21 mouse cellular contexts compared by ENCODE assay signal in genomic region chr1:157082931-157083330, GRCm38 (mm10). TPM values are rescaled to one million over a fixed set of nuclear protein-coding genes. Genes with fewer than 3 reads are reported as not detected.
DNase-seq lines count a peak whose midpoint lies in the region; TF ChIP-seq lines count a peak whose summit lies in the region.
"Had no signal": no experiment of that assay in that cellular context is flagged by ENCODE, and none has a peak within 500 bp of the region (broad histone marks: within the 10 kb centered on the region; RNA-seq: fewer than 3 reads in every experiment).

No protein-coding gene starts in this region.

- peak in 1 of 2 experiments; percentile 33 for DNase-seq in spleen, adult 2 months (ENCODE audit: low read depth in 1 of 2, low spot score in 2 of 2)
- no peak for DNase-seq in spleen, postnatal 10 days (ENCODE audit: low spot score in 2 of 2)
- DNase-seq in spleen, postnatal 36 days (ENCODE audit: low spot score in 2 of 2), result peak; percentile 40 to 43
- no peak for DNase-seq in spleen, postnatal 4 days (ENCODE audit: low spot score in 2 of 2)
- peak; percentile 48 to 54 for DNase-seq in B cell, adult 2 months
- DNase-seq in splenic B cell, adult 2 months (ENCODE audit: low read depth, low spot score), result peak; percentile 67
- DNase-seq in lung, adult 2 months, result no peak
- DNase-seq in ovary, postnatal 36 days (ENCODE audit: low spot score), result no peak
- DNase-seq: adrenal gland, adult 2 months; adrenal gland, adult 8-10 months; adrenal gland, postnatal 10 days; adrenal gland, postnatal 14 days; adrenal gland, postnatal 25 days; adrenal gland, postnatal 36 days; cerebellum, adult 11 months; cerebellum, adult 11-12 months; cerebellum, adult 18-20 months had no signal

- TF ChIP-seq CTCF in spleen, adult 2 months (IDR thresholded peaks at IDR 0.05; ENCODE audit: extremely low read depth, insufficient read depth, insufficient read length, insufficient replicate concordance), result no peak
- TF ChIP-seq CTCF in lung, adult 2 months (IDR thresholded peaks at IDR 0.05; ENCODE audit: insufficient read depth, low read length), result no peak

- no peak for TF ChIP-seq POLR2A in spleen, adult 2 months (IDR thresholded peaks at IDR 0.05; ENCODE audit: low read depth, low read length)
- TF ChIP-seq POLR2A in lung, adult 2 months (IDR thresholded peaks at IDR 0.05; ENCODE audit: borderline replicate concordance, extremely low read depth, low read depth, low read length), result no peak

- no peaks in the 10 kb centered on the region for H3K27me3 ChIP-seq in spleen, adult 2 months (ENCODE audit: control insufficient read depth, insufficient read depth, low read length)
- H3K27me3 ChIP-seq in splenic B cell, adult 2 months (ENCODE audit: control insufficient read depth, insufficient read depth, low read length, poor library complexity, severe bottlenecking), result no peaks in the 10 kb centered on the region
- H3K27me3 ChIP-seq: CH12.LX, Patski had no signal

- H3K27ac ChIP-seq in spleen, adult 2 months (ENCODE audit: insufficient read depth, low read length), result peak overlapping the region; percentile 27

- no peaks in the 10 kb centered on the region for H3K36me3 ChIP-seq in spleen, adult 2 months (ENCODE audit: control insufficient read depth, insufficient read depth, low read length)
- no peaks in the 10 kb centered on the region for H3K36me3 ChIP-seq in splenic B cell, adult 2 months (ENCODE audit: control insufficient read depth, insufficient read depth, low read length, poor library complexity, severe bottlenecking)
- H3K36me3 ChIP-seq: G1E had no signal

- H3K4me3 ChIP-seq in spleen, adult 2 months (ENCODE audit: extremely low read depth, insufficient read depth, insufficient read length), result no peak overlapping the region
- no peak overlapping the region for H3K4me3 ChIP-seq in lung, adult 2 months (replicated peaks; ENCODE audit: extremely low read depth, low read depth, low read length)

- WGBS in spleen, adult 2 months, result 29% methylated on average over 4 of the region's 4 CpGs
- 86% methylated on average over 4 of the region's 4 CpGs for WGBS in lung, adult 2 months

- H3K4me1 ChIP-seq in spleen, adult 2 months (ENCODE audit: control insufficient read depth, insufficient read depth, insufficient read length), result peaks cover 9% of the 10 kb centered on the region; the same call in 1 of the 2 replicates
- H3K4me1 ChIP-seq in lung, adult 2 months (ENCODE audit: control insufficient read depth, insufficient read depth, low read length), result no peaks in the 10 kb centered on the region

RNA-seq across cellular contexts. Expression of gene Tex35, which starts 25.5 kb away (rescaled TPM):
- not detected in 2 replicates for polyA plus RNA-seq in spleen, adult 2 months (2012; rRNA removed)
- 0.15 TPM in 1 of 2 replicates, not detected in the other for polyA plus RNA-seq in lung, adult 2 months (2012; rRNA removed)
- polyA plus RNA-seq: adrenal gland, adult 2 months; C2C12; G1E had no signal

Comparison
In these comparisons a context has a peak if more than half of its experiments do, and no peak if none do; other contexts are left out.
1. DNase-seq: peak in spleen, postnatal 36 days (2 of 2), B cell, adult 2 months (2 of 2) and splenic B cell, adult 2 months (single experiment); none in spleen, postnatal 10 days (0 of 2), spleen, postnatal 4 days (0 of 2), lung, adult 2 months (single experiment) and ovary, postnatal 36 days (single experiment).